Mouse (Mus musculus): ENCODE data around the gene Ddah1.

GRCm38 (mm10) chr3:145777006-145777405, 18.5 kb downstream of the Ddah1 start:
- TF ChIP-seq CTCF (IDR thresholded peaks at IDR 0.05; ENCODE audit: low read depth, low read length) (no peak), POLR2A (IDR thresholded peaks at IDR 0.05; ENCODE audit: extremely low read depth, insufficient read depth, low read length) (no peak)
